Mouse (Mus musculus): Measurements from ENCODE around the gene Gm8369. TPM values are rescaled to one million over a fixed set of nuclear protein-coding genes. Genes with fewer than 3 reads are reported as not detected.
"Not testable (repeated sequence)": the region's sequence is repeated elsewhere in the genome, so short reads cannot be mapped to it uniquely, and the experiment has no call there.

The Gm8369 gene
- total and polyA plus RNA-seq, 2 experiments from 2014 or later = not detected

GRCm38 (mm10) chr19:11466471-11466870 is 19.3 kb upstream of the Gm8369 start:
- no peak for DNase-seq (ENCODE audit: low spot score)
- ATAC-seq (ENCODE audit: insufficient read depth, low read depth) = no peak

DNA sequence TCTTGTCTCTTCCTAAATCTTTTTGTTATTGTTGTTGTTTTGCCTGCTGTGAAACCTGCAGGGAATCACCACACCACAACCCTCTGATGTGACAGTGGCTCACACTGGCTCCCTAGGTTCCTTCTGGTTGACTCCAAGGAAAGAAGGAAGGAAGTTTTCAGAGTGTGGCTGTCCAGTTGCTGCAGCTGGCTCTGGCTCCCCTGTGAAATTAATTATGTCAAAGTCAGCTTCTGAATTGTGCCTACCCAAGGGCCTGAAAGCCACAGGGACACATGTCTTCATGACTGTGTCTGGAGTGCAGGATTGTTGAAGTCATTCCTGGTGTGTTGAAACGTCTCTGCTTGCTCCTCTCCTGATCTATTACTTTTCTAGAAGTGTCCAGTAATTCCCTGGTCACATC is 17.4 kb upstream of the Gm8369 start:
- not testable (repeated sequence) for H3K4me3 ChIP-seq (ENCODE audit: low read depth, low read length); H3K9ac ChIP-seq (replicated peaks; ENCODE audit: low read depth, low read length); H3K9me3 ChIP-seq (replicated peaks; ENCODE audit: control insufficient read depth, low read length); H3K4me1 ChIP-seq (ENCODE audit: control insufficient read depth, insufficient read depth); H3K36me3 ChIP-seq (replicated peaks; ENCODE audit: control insufficient read depth, insufficient read depth, low read length); DNase-seq (ENCODE audit: low spot score); H3K4me2 ChIP-seq (ENCODE audit: low read depth, low read length); H3K27ac ChIP-seq (ENCODE audit: low read depth); ATAC-seq (ENCODE audit: insufficient read depth, low read depth); H3K27me3 ChIP-seq (ENCODE audit: control insufficient read depth, insufficient read depth, low read length)
- WGBS = 39% methylated on average over 1 of the region's 1 CpGs

More at GRCm38 (mm10) chr19:11466471-11466870, 19.3 kb upstream of the Gm8369 start:
- 61% methylated on average over 5 of the region's 5 CpGs for WGBS
- H3K9me3 ChIP-seq (replicated peaks; ENCODE audit: control insufficient read depth, low read length) = no peaks in the 10 kb centered on the region
- no peaks in the 10 kb centered on the region for H3K27me3 ChIP-seq (ENCODE audit: control insufficient read depth, insufficient read depth, low read length)
- H3K4me2 ChIP-seq (ENCODE audit: low read depth, low read length) = no peak overlapping the region
- H3K9ac ChIP-seq (replicated peaks; ENCODE audit: low read depth, low read length) = no peak overlapping the region
- H3K36me3 ChIP-seq (replicated peaks; ENCODE audit: control insufficient read depth, insufficient read depth, low read length) = no peaks in the 10 kb centered on the region
- TF ChIP-seq CTCF (IDR thresholded peaks at IDR 0.05; ENCODE audit: low read depth) (no peak), EP300 (IDR thresholded peaks at IDR 0.05; ENCODE audit: low read depth) (no peak)
- H3K4me1 ChIP-seq (ENCODE audit: control insufficient read depth, insufficient read depth) = no peaks in the 10 kb centered on the region
- H3K4me3 ChIP-seq (ENCODE audit: low read depth, low read length) = no peak overlapping the region
- no peak overlapping the region for H3K27ac ChIP-seq (ENCODE audit: low read depth)

GRCm38 (mm10) chr19:11469215-11469614 is 16.5 kb upstream of the Gm8369 start, which contains the start of gene Ms4a6c:
Gene Ms4a6c, plus strand, starts transcription at chr19:11469366.
- not testable (repeated sequence) for DNase-seq (ENCODE audit: low spot score); H3K4me1 ChIP-seq (ENCODE audit: control insufficient read depth, insufficient read depth); H3K27ac ChIP-seq (ENCODE audit: low read depth); ATAC-seq (ENCODE audit: insufficient read depth, low read depth); H3K36me3 ChIP-seq (replicated peaks; ENCODE audit: control insufficient read depth, insufficient read depth, low read length); H3K27me3 ChIP-seq (ENCODE audit: control insufficient read depth, insufficient read depth, low read length); H3K9ac ChIP-seq (replicated peaks; ENCODE audit: low read depth, low read length); H3K4me3 ChIP-seq (ENCODE audit: low read depth, low read length); H3K4me2 ChIP-seq (ENCODE audit: low read depth, low read length); H3K9me3 ChIP-seq (replicated peaks; ENCODE audit: control insufficient read depth, low read length)
- WGBS = 60% methylated on average over 4 of the region's 4 CpGs

GRCm38 (mm10) chr19:11479714-11480113 is 6.0 kb upstream of the Gm8369 start:
- no peaks in the 10 kb centered on the region for H3K27me3 ChIP-seq (ENCODE audit: control insufficient read depth, insufficient read depth, low read length)
- no peak for TF ChIP-seq CTCF (IDR thresholded peaks at IDR 0.05; ENCODE audit: low read depth)
- TF ChIP-seq EP300 (IDR thresholded peaks at IDR 0.05; ENCODE audit: low read depth) = no peak
- H3K4me1 ChIP-seq (ENCODE audit: control insufficient read depth, insufficient read depth) = no peaks in the 10 kb centered on the region
- no peak for ATAC-seq (ENCODE audit: insufficient read depth, low read depth)
- H3K9ac ChIP-seq (replicated peaks; ENCODE audit: low read depth, low read length) = no peak overlapping the region
- H3K4me2 ChIP-seq (ENCODE audit: low read depth, low read length) = no peak overlapping the region
- H3K4me3 ChIP-seq (ENCODE audit: low read depth, low read length) = no peak overlapping the region
- H3K36me3 ChIP-seq (replicated peaks; ENCODE audit: control insufficient read depth, insufficient read depth, low read length) = no peaks in the 10 kb centered on the region
- WGBS = 75% methylated on average over 2 of the region's 2 CpGs
- no peak for DNase-seq (ENCODE audit: low spot score)
- no peak overlapping the region for H3K27ac ChIP-seq (ENCODE audit: low read depth)
- H3K9me3 ChIP-seq (replicated peaks; ENCODE audit: control insufficient read depth, low read length) = no peaks in the 10 kb centered on the region

DNA sequence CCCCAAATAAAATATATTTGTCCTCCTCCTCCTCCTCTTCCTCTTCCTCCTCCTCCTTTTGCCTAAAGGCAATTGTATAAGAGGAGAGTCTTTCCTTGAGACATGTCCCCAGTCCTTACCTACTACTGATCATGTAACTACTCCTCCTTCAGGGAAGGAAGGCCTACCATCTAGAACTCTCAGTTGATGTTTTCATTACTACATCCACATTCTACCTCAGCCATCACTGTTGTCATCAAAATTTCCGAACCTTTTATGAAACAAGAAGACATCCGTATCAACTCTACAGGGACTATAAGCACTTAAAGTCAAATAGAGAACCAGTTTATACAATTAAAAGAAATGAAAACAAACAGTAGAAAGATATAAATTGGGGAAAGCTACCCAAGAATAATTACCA is 3.1 kb upstream of the Gm8369 start:
- 76% methylated on average over 2 of the region's 2 CpGs for WGBS
- H3K9ac ChIP-seq (replicated peaks; ENCODE audit: low read depth, low read length) = no peak overlapping the region
- no peaks in the 10 kb centered on the region for H3K4me1 ChIP-seq (ENCODE audit: control insufficient read depth, insufficient read depth)
- no peak overlapping the region for H3K27ac ChIP-seq (ENCODE audit: low read depth)
- H3K27me3 ChIP-seq (ENCODE audit: control insufficient read depth, insufficient read depth, low read length) = no peaks in the 10 kb centered on the region
- no peak overlapping the region for H3K4me2 ChIP-seq (ENCODE audit: low read depth, low read length)
- no peaks in the 10 kb centered on the region for H3K9me3 ChIP-seq (replicated peaks; ENCODE audit: control insufficient read depth, low read length)
- no peaks in the 10 kb centered on the region for H3K36me3 ChIP-seq (replicated peaks; ENCODE audit: control insufficient read depth, insufficient read depth, low read length)
- H3K4me3 ChIP-seq (ENCODE audit: low read depth, low read length) = no peak overlapping the region
- ATAC-seq (ENCODE audit: insufficient read depth, low read depth) (no peak), DNase-seq (ENCODE audit: low spot score) (no peak)
- no peak for TF ChIP-seq EP300 (IDR thresholded peaks at IDR 0.05; ENCODE audit: low read depth)
- no peak for TF ChIP-seq CTCF (IDR thresholded peaks at IDR 0.05; ENCODE audit: low read depth)

- DNase-seq (ENCODE audit: low spot score) = no peak
- Histone ChIP-seq H3K9ac (replicated peaks; ENCODE audit: low read depth, low read length) (no peak overlapping the region), H3K4me2 (ENCODE audit: low read depth, low read length) (no peak overlapping the region), H3K9me3 (replicated peaks; ENCODE audit: control insufficient read depth, low read length) (no peaks in the 10 kb centered on the region), H3K4me3 (ENCODE audit: low read depth, low read length) (no peak overlapping the region), H3K27ac (ENCODE audit: low read depth) (no peak overlapping the region), H3K27me3 (ENCODE audit: control insufficient read depth, insufficient read depth, low read length) (no peaks in the 10 kb centered on the region), H3K4me1 (ENCODE audit: control insufficient read depth, insufficient read depth) (no peaks in the 10 kb centered on the region), H3K36me3 (replicated peaks; ENCODE audit: control insufficient read depth, insufficient read depth, low read length) (no peaks in the 10 kb centered on the region)
- 63% methylated on average over 4 of the region's 4 CpGs for WGBS
- no peak for ATAC-seq (ENCODE audit: insufficient read depth, low read depth)
- TF ChIP-seq CTCF (IDR thresholded peaks at IDR 0.05; ENCODE audit: low read depth) = no peak
- no peak for TF ChIP-seq EP300 (IDR thresholded peaks at IDR 0.05; ENCODE audit: low read depth)
Observed at GRCm38 (mm10) chr19:11483941-11484340, 1.8 kb upstream of the Gm8369 start.

Data from heart, postnatal 0 days (tissue).